Mouse (Mus musculus): ENCODE results near the gene Slc27a5.

DNA sequence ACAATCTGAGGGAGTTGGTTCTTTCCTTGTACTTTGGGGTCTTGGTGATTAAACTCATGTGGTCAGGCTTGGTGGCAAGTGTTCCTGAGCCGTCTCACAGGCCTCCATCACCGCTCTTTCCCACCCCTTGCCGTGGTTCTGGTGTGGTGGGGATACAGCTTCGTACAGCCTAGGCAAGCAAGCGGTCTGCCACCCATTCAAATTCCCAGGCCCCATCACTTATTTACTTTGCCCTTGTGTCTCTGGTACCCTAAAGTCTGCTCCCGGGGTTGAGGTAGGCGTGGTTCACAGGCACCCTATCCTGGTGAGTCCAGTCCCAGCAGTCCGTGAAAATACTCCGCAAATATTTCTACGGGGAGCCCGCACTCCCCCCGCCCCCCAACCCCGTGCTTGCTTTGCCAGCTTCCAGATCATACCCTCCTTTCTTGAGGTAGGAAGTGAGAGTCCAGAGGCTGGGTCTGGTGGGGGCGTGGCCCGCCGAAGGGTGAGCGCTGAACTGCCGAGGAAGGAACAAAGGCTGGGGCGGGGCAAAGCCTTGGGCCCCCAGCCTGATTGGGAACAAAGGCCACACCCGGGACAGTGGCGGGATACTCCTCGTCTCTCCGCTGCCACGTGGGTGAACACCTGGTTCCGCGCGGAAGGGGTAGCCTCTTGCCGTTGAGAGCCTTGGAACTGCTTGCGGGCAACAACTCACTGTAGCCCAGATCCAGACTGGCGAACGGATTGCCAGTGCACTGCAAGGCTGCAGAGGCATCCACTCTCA is 25.0 kb upstream of the Slc27a5 start:
- no peak for TF ChIP-seq CTCF (IDR thresholded peaks at IDR 0.05; ENCODE audit: extremely low read depth, insufficient read length, insufficient replicate concordance, low read depth, low read length)
- no peak; the same call in 1 of the 2 replicates for TF ChIP-seq POLR2A (IDR thresholded peaks at IDR 0.05; ENCODE audit: low read depth, low read length)
